Mouse (Mus musculus) cortical plate, adult 2 months (tissue): Measurements from ENCODE around the gene Ror1.

Experiments used
- CTCF ChIP-seq: fragments of 200-500 bp; IDR thresholded peaks from 2 replicates; pipeline ENCODE4 v1.5.1; 2011; ENCODE audit warnings: mild to moderate bottlenecking, control low read depth, low read length; ENCODE audit not compliant: insufficient read depth; ENCODE audit errors: extremely low read depth
- POLR2A ChIP-seq: fragments of 200-500 bp; IDR thresholded peaks from 2 replicates; pipeline ENCODE4 v1.6.1; 2011; ENCODE audit warnings: mild to moderate bottlenecking, low read length, control low read depth; ENCODE audit not compliant: insufficient read depth; ENCODE audit errors: extremely low read depth

DNA sequence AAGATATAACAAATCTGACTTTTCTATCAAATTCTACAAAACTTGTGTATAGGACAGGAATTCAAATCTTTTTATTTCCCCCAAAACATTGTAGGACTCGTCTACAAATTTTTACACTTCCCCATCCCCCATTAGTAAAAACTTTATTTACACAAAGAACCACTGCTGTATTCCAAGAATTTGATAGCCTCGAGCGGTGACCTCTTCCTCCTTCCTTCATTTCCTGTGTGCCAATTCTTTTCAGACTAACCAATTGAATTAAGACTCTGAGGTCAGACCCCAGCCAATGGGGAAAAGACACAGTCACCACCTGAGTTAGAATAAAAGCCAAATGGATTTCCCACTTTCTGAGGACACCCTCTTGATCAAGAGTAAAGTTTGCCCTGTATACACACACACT, 302.5 kb downstream of the Ror1 start:
- TF ChIP-seq CTCF (no peak), POLR2A (no peak)
